Mouse (Mus musculus) testis, postnatal 10 days (tissue): ENCODE measurements at regions not wholly inside any gene's neighbourhood (a gene's known extent, or its start where the extent isn't known, plus 50 kb on each side); places are given as distances from the start of the nearest gene placed in this dataset.

Experiments
- DNase-seq: peaks from one replicate; pipeline ENCODE4 v3.0.0; 2021; ENCODE audit warnings: low spot score

- no peak for DNase-seq
Observed at GRCm38 (mm10) chr12:73446148-73446547, 100.0 kb downstream of the Tmem30b start.

GRCm38 (mm10) chr12:73445562-73445961, 100.6 kb downstream of the Tmem30b start:
- DNase-seq, result no peak

- no peak for DNase-seq
Observed at GRCm38 (mm10) chr12:73445128-73445527, 101.1 kb downstream of the Tmem30b start.

- DNase-seq, result no peak
Observed at GRCm38 (mm10) chr12:73441326-73441725, 104.9 kb downstream of the Tmem30b start.

GRCm38 (mm10) chr12:73434684-73435083, 111.5 kb downstream of the Tmem30b start:
- no peak for DNase-seq

GRCm38 (mm10) chr12:73432546-73432945, 113.6 kb downstream of the Tmem30b start:
- no peak for DNase-seq

GRCm38 (mm10) chr12:73428171-73428570, 118.0 kb downstream of the Tmem30b start:
- no peak for DNase-seq

- no peak for DNase-seq
Observed at GRCm38 (mm10) chr12:73424814-73425213, 121.4 kb downstream of the Tmem30b start.

- no peak for DNase-seq
Observed at GRCm38 (mm10) chr12:73417101-73417500, 129.1 kb downstream of the Tmem30b start.

- peak; percentile 41 for DNase-seq
Observed at GRCm38 (mm10) chr12:73416367-73416897, 129.8 kb downstream of the Tmem30b start.

GRCm38 (mm10) chr12:73415856-73416366, 129.3 kb downstream of the Slc38a6 start:
- no peak for DNase-seq

- no peak for DNase-seq
Observed at GRCm38 (mm10) chr12:73413439-73414196, 127.0 kb downstream of the Slc38a6 start.

- DNase-seq, result peak; percentile 27
Observed at GRCm38 (mm10) chr12:73412500-73412899, 125.9 kb downstream of the Slc38a6 start.

GRCm38 (mm10) chr12:73410924-73411323, 124.3 kb downstream of the Slc38a6 start:
- peak; percentile 32 for DNase-seq

GRCm38 (mm10) chr12:73409481-73410085, 123.0 kb downstream of the Slc38a6 start:
- DNase-seq, result peak; percentile 29

GRCm38 (mm10) chr12:73408614-73409013, 122.0 kb downstream of the Slc38a6 start:
- peak; percentile 37 for DNase-seq

GRCm38 (mm10) chr12:73408165-73408564, 121.6 kb downstream of the Slc38a6 start:
- DNase-seq, result peak; percentile 22

GRCm38 (mm10) chr12:73406556-73407087, 120.0 kb downstream of the Slc38a6 start:
- peak; percentile 31 for DNase-seq

- DNase-seq, result peak; percentile 23
Observed at GRCm38 (mm10) chr12:73405583-73405982, 119.0 kb downstream of the Slc38a6 start.

- peak; percentile 10 for DNase-seq
Observed at GRCm38 (mm10) chr12:73405106-73405505, 118.5 kb downstream of the Slc38a6 start.

- peak; percentile 29 for DNase-seq
Observed at GRCm38 (mm10) chr12:73403906-73404474, 117.4 kb downstream of the Slc38a6 start.
